Mouse (Mus musculus) ES-E14 (cell line): Measurements from ENCODE around the gene Izumo4.

Experiments used
- CHD2 ChIP-seq: IDR thresholded peaks from 2 replicates; pipeline ENCODE4 v1.6.1; 2014; ENCODE audit warnings: mild to moderate bottlenecking, low read depth, low read length, inconsistent platforms
- HCFC1 ChIP-seq: IDR thresholded peaks from 2 replicates; pipeline ENCODE4 v1.6.1; 2012; ENCODE audit warnings: low read length, inconsistent platforms, borderline replicate concordance; ENCODE audit not compliant: insufficient read depth
- MAFK ChIP-seq: IDR thresholded peaks from 2 replicates; pipeline ENCODE4 v1.6.1; 2014; ENCODE audit warnings: mild to moderate bottlenecking, low read depth, low read length, inconsistent platforms; ENCODE audit not compliant: insufficient read depth
- ZC3H11A ChIP-seq: IDR thresholded peaks from 2 replicates; pipeline ENCODE4 v1.6.1; 2012; ENCODE audit warnings: low read depth, mild to moderate bottlenecking, inconsistent platforms, low read length, borderline replicate concordance
- ZNF384 ChIP-seq: IDR thresholded peaks from 2 replicates; pipeline ENCODE4 v1.6.1; 2012; ENCODE audit warnings: low read depth, low read length, inconsistent platforms

DNA sequence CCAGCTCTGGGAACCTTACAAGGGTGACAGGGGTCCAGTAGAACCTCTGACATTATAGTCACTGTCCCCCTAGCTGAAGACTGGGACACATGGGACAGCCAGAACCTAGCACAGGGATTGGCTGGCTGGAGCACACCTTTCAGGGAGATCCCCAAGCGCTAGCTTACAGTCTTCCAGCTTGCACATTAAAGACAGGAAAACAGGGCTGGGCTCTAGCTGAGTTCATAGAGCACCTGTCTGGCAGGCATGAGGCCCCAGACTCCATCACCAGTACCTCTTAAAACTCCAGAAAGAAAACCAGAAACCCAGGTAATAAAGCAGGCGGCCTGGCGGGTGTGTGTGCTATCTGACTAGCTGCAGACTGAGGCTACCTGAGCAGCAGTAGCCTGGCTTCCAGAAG, 28.3 kb upstream of the Izumo4 start:
- TF ChIP-seq CHD2 (no peak), ZC3H11A (no peak), ZNF384 (no peak), MAFK (no peak), HCFC1 (no peak)
